Comparison of ENCODE assay signal across 28 mouse cellular contexts in genomic region chr1:10919958-10920357, GRCm38 (mm10).
"Had no signal": no experiment of that assay in that cellular context is flagged by ENCODE, and none has a peak within 500 bp of the region (broad histone marks: within the 10 kb centered on the region; RNA-seq: fewer than 3 reads in every experiment).

No protein-coding gene starts in this region.

- H3K4me1 ChIP-seq: heart, embryonic 10.5 days; heart, embryonic 12.5 days; hindbrain, embryonic 10.5 days; hindbrain, embryonic 12.5 days; kidney, embryonic 15.5 days; limb, embryonic 13.5 days; limb, embryonic 15.5 days; liver, embryonic 12.5 days had no signal

- H3K9ac ChIP-seq: heart, embryonic 12.5 days; hindbrain, embryonic 12.5 days; hindbrain, embryonic 14.5 days; kidney, embryonic 15.5 days; limb, embryonic 13.5 days; limb, embryonic 15.5 days; liver, embryonic 12.5 days; liver, embryonic 14.5 days had no signal

- H3K27me3 ChIP-seq: heart, embryonic 12.5 days; hindbrain, embryonic 12.5 days; kidney, embryonic 15.5 days; limb, embryonic 13.5 days; limb, embryonic 15.5 days; liver, embryonic 12.5 days had no signal

- H3K4me2 ChIP-seq: heart, embryonic 12.5 days; hindbrain, embryonic 12.5 days; hindbrain, embryonic 14.5 days; kidney, embryonic 15.5 days; limb, embryonic 13.5 days; limb, embryonic 15.5 days; liver, embryonic 12.5 days had no signal

- ATAC-seq: hindbrain, embryonic 16.5 days; inflammation-experienced regulatory T-cells, adult 6 months; intestine, embryonic 16.5 days; liver, embryonic 12.5 days had no signal

- DNase-seq: gastrocnemius, adult 2 months; gastrocnemius, postnatal 10 days; gastrocnemius, postnatal 25 days; heart, adult 18-20 months; heart, postnatal 10 days; heart, postnatal 4 days; kidney, adult 11 months; kidney, adult 2 months; kidney, adult 9 months; kidney, postnatal 14 days; kidney, postnatal 36 days; layer of hippocampus, adult 9-11 months; layer of hippocampus, postnatal 36 days; left cerebral cortex, postnatal 4 days had no signal

- H3K4me3 ChIP-seq: gastrocnemius, adult 2 months; heart, embryonic 10.5 days; heart, embryonic 12.5 days; hindbrain, embryonic 10.5 days; hindbrain, embryonic 12.5 days; kidney, embryonic 15.5 days; limb, embryonic 13.5 days; limb, embryonic 15.5 days; liver, embryonic 12.5 days had no signal

- H3K36me3 ChIP-seq: heart, embryonic 10.5 days; heart, embryonic 12.5 days; hindbrain, embryonic 10.5 days; hindbrain, embryonic 12.5 days; kidney, embryonic 15.5 days; limb, embryonic 13.5 days; limb, embryonic 15.5 days; liver, embryonic 12.5 days had no signal

- H3K9me3 ChIP-seq: heart, embryonic 10.5 days; heart, embryonic 12.5 days; hindbrain, embryonic 10.5 days; hindbrain, embryonic 12.5 days; kidney, embryonic 15.5 days; limb, embryonic 13.5 days; limb, embryonic 15.5 days; liver, embryonic 12.5 days had no signal

- H3K27ac ChIP-seq: gastrocnemius, adult 2 months; heart, embryonic 10.5 days; hindbrain, embryonic 10.5 days; hindbrain, embryonic 12.5 days; hindbrain, embryonic 14.5 days; kidney, embryonic 15.5 days; kidney, postnatal 0 days; limb, embryonic 13.5 days; limb, embryonic 15.5 days; liver, embryonic 12.5 days; liver, embryonic 14.5 days had no signal
